Mouse (Mus musculus): ENCODE results near the gene Nfkb1. TPM values are rescaled to one million over a fixed set of nuclear protein-coding genes. Genes with fewer than 3 reads are reported as not detected.

Gene Nfkb1
- polyA plus RNA-seq, 1 experiment from 2014 or later, result 12.7 TPM

DNA sequence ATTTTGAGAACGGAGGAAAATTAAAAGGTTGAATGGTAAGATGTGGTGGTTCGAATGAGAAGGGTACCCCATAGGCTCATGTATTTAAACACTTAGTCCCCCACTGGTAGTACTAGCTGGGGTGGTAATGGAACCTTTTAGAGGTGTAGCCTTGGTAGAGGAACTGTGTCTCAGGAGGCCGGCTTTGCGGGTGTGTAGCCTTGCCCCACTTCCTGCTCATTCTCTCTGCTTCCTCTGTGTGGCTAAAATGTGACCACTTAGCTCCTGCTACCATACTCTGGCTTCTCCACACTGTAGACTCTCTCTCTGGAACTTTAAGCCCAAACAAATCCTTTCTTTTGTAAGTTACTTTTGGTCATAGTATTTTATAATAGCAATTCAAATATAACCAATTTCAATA lies 126.0 kb downstream of the Nfkb1 start:
- Histone ChIP-seq H3K27ac (ENCODE audit: low read depth) (no peak overlapping the region), H3K27me3 (ENCODE audit: insufficient read depth, low read length) (no peaks in the 10 kb centered on the region), H3K9me3 (ENCODE audit: low read length) (no peaks in the 10 kb centered on the region), H3K4me3 (ENCODE audit: low read depth, low read length) (no peak overlapping the region), H3K4me1 (ENCODE audit: insufficient read depth) (0 out of 2 replicates have a peak, but pooled peaks cover 2% of the 10 kb centered on the region), H3K4me2 (ENCODE audit: low read depth, low read length) (no peak overlapping the region), H3K9ac (replicated peaks) (no peak overlapping the region), H3K36me3 (replicated peaks; ENCODE audit: insufficient read depth, low read length) (peaks cover 7% of the 10 kb centered on the region; the same call in 1 of the 2 replicates)
- peak; percentile 28 for DNase-seq
- 47% methylated on average over 4 of the region's 4 CpGs for WGBS (ENCODE audit: insufficient replicate concordance)
- TF ChIP-seq EP300 (IDR thresholded peaks at IDR 0.05; ENCODE audit: low read depth), result no peak
- TF ChIP-seq CTCF (IDR thresholded peaks at IDR 0.05; ENCODE audit: low read depth), result no peak
- no peak for ATAC-seq

DNA sequence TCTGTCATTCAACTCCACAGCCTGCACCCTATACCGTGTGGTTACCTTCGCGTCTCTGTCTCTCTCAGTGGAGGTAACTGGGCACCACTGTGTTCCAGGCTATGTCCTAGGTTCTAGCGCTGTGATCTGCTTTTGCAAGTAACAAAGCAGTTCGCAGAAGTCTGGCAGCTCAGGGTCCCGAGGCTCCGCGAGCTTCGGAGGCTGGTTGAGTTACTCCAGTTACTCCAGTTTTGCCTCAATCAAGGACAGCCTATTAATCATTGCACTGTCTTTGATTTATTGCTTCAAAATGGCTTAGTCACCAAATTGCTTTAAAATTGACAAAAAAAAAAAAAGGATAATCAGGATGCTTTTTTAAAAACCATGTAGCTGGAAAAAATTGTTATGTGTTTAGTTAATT lies 126.6 kb downstream of the Nfkb1 start:
- H3K36me3 ChIP-seq (replicated peaks; ENCODE audit: insufficient read depth, low read length), result peaks cover 5% of the 10 kb centered on the region; the same call in 1 of the 2 replicates
- no peak overlapping the region for H3K4me3 ChIP-seq (ENCODE audit: low read depth, low read length)
- no peaks in the 10 kb centered on the region for H3K27me3 ChIP-seq (ENCODE audit: insufficient read depth, low read length)
- ATAC-seq (no peak), DNase-seq (no peak)
- no peak overlapping the region for H3K9ac ChIP-seq (replicated peaks)
- no peaks in the 10 kb centered on the region for H3K9me3 ChIP-seq (ENCODE audit: low read length)
- TF ChIP-seq EP300 (IDR thresholded peaks at IDR 0.05; ENCODE audit: low read depth), result no peak
- no peak for TF ChIP-seq CTCF (IDR thresholded peaks at IDR 0.05; ENCODE audit: low read depth)
- H3K27ac ChIP-seq (ENCODE audit: low read depth), result no peak overlapping the region
- H3K4me1 ChIP-seq (ENCODE audit: insufficient read depth), result 0 out of 2 replicates have a peak, but pooled peaks cover 2% of the 10 kb centered on the region
- 80% methylated on average over 9 of the region's 9 CpGs for WGBS (ENCODE audit: insufficient replicate concordance)
- no peak overlapping the region for H3K4me2 ChIP-seq (ENCODE audit: low read depth, low read length)

DNA sequence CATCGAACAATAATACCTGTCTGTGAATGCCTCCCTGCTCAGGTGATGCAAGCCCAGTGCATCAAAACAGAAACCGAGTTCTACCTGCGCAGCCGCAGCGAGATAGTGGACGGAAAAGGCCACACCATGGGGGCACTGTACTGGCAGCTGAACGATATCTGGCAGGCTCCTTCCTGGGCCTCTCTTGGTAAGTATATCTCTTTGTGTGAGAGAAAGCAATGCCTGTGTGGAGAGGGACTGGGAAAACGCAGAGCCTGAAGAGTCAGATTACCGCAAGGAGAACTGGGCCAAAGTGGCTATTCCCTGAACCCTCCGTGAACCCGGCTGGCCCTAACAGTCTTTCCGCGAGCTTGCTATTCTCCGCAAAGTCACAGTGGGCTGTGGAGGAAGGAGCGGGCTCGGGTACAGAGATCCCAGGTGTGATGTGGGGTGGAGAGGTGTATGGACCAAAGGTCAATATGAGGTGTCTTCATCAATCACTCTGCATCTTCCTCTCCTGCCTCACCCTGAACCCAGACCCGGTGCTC lies 128.1 kb downstream of the Nfkb1 start:
- Histone ChIP-seq H3K9ac (replicated peaks) (no peak overlapping the region), H3K27ac (ENCODE audit: low read depth) (no peak overlapping the region), H3K36me3 (replicated peaks; ENCODE audit: insufficient read depth, low read length) (0 out of 2 replicates have a peak, but pooled peaks cover 5% of the 10 kb centered on the region), H3K4me2 (ENCODE audit: low read depth, low read length) (no peak overlapping the region), H3K4me3 (ENCODE audit: low read depth, low read length) (no peak overlapping the region), H3K4me1 (ENCODE audit: insufficient read depth) (no peaks in the 10 kb centered on the region), H3K27me3 (ENCODE audit: insufficient read depth, low read length) (no peaks in the 10 kb centered on the region), H3K9me3 (ENCODE audit: low read length) (no peaks in the 10 kb centered on the region)
- 87% methylated on average over 17 of the region's 17 CpGs for WGBS (ENCODE audit: insufficient replicate concordance)
- DNase-seq, result no peak
- no peak for ATAC-seq
- TF ChIP-seq CTCF (IDR thresholded peaks at IDR 0.05; ENCODE audit: low read depth) (no peak), EP300 (IDR thresholded peaks at IDR 0.05; ENCODE audit: low read depth) (no peak)

DNA sequence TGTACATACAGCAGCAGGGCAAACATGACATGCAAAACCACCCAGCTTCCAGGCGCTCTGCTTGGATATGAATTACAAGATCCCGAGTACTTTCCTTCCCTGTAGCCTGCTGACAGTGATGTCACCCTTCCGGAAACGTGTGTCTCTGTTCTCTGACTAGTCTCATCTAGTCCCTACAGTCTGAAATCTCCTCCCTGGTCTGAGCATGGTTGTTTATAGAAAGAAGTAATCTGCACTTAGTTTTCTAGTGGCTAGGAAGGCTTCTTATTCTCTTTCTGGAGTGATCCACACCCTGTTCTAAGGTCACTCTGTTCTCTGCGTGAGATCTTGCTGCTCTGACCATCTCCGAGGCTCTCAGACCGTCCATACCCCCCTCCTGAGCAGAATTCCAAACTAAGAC lies 129.3 kb downstream of the Nfkb1 start:
- WGBS (ENCODE audit: insufficient replicate concordance), result 75% methylated on average over 7 of the region's 7 CpGs

DNA sequence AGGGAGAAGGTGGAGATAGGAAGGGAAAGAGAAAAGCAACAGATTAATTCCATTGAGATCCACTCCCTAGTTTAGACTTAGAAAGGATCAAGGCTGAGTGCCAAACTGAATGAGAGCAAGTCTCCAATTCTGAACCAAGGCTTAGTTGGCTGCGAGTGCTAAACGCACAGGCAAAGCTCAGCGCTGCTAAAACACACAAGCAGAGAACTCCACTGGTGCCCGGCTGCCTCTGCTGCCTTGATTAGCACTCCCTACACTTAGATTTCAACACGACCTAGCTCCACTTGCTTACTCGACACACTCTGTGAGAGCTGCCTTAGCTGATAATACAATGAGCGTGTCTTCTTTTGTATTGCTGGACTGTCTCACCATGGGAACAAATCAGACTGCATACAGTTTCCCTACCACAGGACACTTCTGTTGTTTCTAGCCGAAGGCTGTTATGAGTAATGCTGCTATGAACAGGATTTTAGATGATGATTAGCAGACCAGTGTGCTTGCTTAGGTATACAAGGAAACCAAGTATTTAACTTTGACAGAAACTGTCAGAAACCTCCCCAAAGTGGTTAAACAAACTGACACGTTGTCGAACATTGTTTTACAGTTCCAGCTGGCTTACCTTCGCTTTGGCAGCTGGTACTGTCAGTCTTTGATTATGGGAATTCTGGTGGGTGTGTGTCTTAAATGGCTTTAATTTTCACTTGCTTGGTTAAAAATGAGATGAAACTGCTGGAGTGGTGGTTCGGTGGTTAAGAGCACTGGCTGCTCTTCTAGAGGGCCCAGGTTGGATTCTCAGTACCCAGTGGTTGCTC lies 134.3 kb downstream of the Nfkb1 start:
- 82% methylated on average over 12 of the region's 12 CpGs for WGBS (ENCODE audit: insufficient replicate concordance)
- Histone ChIP-seq H3K9ac (replicated peaks) (no peak overlapping the region), H3K9me3 (ENCODE audit: low read length) (no peaks in the 10 kb centered on the region), H3K4me2 (ENCODE audit: low read depth, low read length) (no peak overlapping the region), H3K27me3 (ENCODE audit: insufficient read depth, low read length) (no peaks in the 10 kb centered on the region), H3K36me3 (replicated peaks; ENCODE audit: insufficient read depth, low read length) (peaks cover under 1% of the 10 kb centered on the region), H3K4me1 (ENCODE audit: insufficient read depth) (no peaks in the 10 kb centered on the region), H3K4me3 (ENCODE audit: low read depth, low read length) (no peak overlapping the region), H3K27ac (ENCODE audit: low read depth) (no peak overlapping the region)
- TF ChIP-seq CTCF (IDR thresholded peaks at IDR 0.05; ENCODE audit: low read depth) (no peak), EP300 (IDR thresholded peaks at IDR 0.05; ENCODE audit: low read depth) (no peak)
- DNase-seq (no peak), ATAC-seq (no peak)

More for the DNA sequence above, 129.3 kb downstream of the Nfkb1 start:
- DNase-seq, result no peak
- Histone ChIP-seq H3K9me3 (ENCODE audit: low read length) (no peaks in the 10 kb centered on the region), H3K4me3 (ENCODE audit: low read depth, low read length) (no peak overlapping the region), H3K27ac (ENCODE audit: low read depth) (no peak overlapping the region), H3K9ac (replicated peaks) (no peak overlapping the region), H3K36me3 (replicated peaks; ENCODE audit: insufficient read depth, low read length) (peaks cover 5% of the 10 kb centered on the region; the same call in 1 of the 2 replicates), H3K4me2 (ENCODE audit: low read depth, low read length) (no peak overlapping the region), H3K4me1 (ENCODE audit: insufficient read depth) (no peaks in the 10 kb centered on the region), H3K27me3 (ENCODE audit: insufficient read depth, low read length) (no peaks in the 10 kb centered on the region)
- no peak for ATAC-seq
- TF ChIP-seq EP300 (IDR thresholded peaks at IDR 0.05; ENCODE audit: low read depth), result no peak
- no peak for TF ChIP-seq CTCF (IDR thresholded peaks at IDR 0.05; ENCODE audit: low read depth)

DNA sequence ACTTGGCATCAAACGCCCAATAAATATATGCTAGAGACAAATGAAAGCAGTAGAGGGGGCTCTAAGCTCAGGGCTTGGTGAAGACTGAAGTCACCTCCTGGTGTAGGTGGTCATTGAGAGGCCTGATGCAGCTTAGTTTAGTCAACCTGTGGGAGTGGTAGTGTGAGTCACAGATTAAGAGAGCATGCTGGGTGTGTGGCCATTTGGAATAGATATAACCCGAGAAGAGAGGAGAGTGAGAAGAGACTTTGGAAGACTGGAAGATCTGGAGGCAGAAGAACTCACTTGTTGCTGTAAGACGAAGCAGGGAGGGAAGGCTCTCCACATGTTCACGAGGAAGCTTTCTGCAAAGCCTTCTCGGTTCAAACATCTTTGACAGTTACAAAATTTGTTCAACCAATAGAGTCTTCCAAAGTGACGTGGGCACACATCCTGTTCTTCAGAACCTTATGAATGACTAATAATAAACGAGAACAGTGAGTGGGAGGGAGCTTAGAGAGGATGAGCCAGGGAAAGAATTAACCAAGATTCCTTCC lies 135.2 kb downstream of the Nfkb1 start:
- ATAC-seq, result no peak

More for the DNA sequence above, 135.2 kb downstream of the Nfkb1 start:
- TF ChIP-seq EP300 (IDR thresholded peaks at IDR 0.05; ENCODE audit: low read depth) (no peak), CTCF (IDR thresholded peaks at IDR 0.05; ENCODE audit: low read depth) (peak; percentile 41)
- WGBS (ENCODE audit: insufficient replicate concordance), result 63% methylated on average over 7 of the region's 7 CpGs
- no peak for DNase-seq
- Histone ChIP-seq H3K27me3 (ENCODE audit: insufficient read depth, low read length) (no peaks in the 10 kb centered on the region), H3K27ac (ENCODE audit: low read depth) (no peak overlapping the region), H3K4me3 (ENCODE audit: low read depth, low read length) (no peak overlapping the region), H3K9ac (replicated peaks) (no peak overlapping the region), H3K36me3 (replicated peaks; ENCODE audit: insufficient read depth, low read length) (peaks cover 2% of the 10 kb centered on the region), H3K4me2 (ENCODE audit: low read depth, low read length) (no peak overlapping the region), H3K9me3 (ENCODE audit: low read length) (no peaks in the 10 kb centered on the region), H3K4me1 (ENCODE audit: insufficient read depth) (no peaks in the 10 kb centered on the region)
